Mouse (Mus musculus): ENCODE results near the gene Sfxn3. TPM values are rescaled to one million over a fixed set of nuclear protein-coding genes. Genes with fewer than 3 reads are reported as not detected.

Sfxn3 gene
- 27.9 TPM for polyA plus RNA-seq (2014; fragmentation: Illumina TruSeq; extraction: RNeasy Lipid Tissue Mini Kit (QIAGEN cat#74804); ENCODE audit: insufficient read depth, low read depth, low replicate concordance)

DNA sequence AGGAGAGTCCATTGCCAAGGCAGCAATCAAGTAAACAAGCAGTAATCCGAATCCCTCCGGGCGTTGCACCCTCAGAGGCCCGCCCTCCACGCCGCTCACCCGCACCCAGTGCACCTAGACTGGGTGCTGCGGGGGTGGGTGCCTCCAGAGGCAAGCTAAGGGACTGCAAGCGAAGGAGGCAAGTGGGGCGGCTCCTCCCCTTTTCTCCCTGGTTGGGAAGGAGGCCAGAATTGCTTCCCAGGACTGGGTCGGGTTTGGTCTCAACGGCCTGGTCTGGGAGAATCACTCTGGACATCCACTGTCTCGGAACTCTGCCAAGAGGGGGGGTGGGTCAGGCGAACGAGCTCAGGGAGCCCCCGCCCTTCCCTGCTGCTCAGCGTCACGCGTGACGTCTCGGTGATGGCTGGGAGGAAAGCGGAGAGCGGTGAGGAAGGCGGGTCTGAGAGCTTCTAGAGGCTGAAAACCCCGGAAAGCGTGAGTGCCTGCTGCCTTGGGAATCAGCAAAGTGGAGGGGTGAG, at the start of gene Sfxn3:
Gene Sfxn3 (plus strand): TSS at position 87 of the 518 bp plus-strand sequence.

DNA sequence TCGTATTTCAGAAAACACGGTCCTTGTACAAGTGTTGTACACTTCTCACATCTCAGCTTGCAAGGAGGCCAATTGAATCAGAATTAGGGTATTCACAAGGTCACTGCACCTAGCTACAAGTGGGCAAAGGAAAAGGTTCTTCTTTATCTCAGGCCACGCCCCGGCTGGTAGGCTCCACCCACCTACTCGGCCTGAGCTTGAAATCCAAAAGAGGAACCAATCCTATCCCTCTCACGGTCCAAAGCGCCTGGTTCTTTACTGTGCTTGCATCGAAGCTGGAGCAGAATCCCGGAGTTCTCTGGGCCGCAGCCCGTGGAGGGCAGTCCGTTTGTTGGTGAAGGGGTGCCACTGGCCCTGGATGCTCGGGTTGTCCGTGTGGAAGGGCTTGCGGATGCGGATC, 41.9 kb upstream of the Sfxn3 start, which contains the start of gene Twnk:
Gene Twnk (plus strand): TSS at position 220 of the 400 bp plus-strand sequence.

GRCm38 (mm10) chr19:45005957-45006712, 41.2 kb upstream of the Sfxn3 start, which contains the start of gene Mrpl43:
TSS of gene Mrpl43 (minus strand) at chr19:45006442.

DNA sequence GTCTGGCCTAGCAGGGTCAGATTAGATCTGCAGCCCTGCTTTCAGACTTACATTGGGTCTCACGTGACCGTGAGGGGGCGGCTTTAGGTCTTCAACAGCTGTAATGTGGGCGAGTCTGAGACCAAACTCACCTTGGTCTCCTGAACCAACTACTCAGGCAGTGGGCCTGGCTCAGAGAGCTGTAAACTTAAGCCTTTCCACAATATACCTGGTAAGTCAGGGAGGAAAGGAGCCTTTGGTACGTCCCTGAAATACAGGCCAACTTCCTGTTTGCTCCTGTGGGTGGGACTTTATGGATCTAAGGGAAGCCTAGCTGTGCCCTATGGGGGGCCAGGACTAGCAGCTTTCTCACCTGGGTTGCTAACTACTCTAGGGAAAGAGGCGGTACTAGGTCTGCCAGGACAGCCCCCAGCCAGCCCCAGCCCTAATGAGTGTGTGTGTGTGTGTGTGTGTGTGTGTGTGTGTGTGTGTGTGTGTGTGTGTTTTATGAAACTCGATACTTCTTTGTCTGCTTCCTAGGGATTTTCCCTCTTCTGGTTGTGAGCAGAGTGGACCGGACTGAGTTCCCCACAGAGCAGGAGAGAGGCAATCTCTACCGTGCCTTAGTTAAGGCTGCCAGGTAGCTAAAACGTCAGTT, 32.9 kb upstream of the Sfxn3 start, which contains the start of gene Lzts2:
Gene Lzts2 (plus strand): TSS at position 80 of the 637 bp plus-strand sequence.

GRCm38 (mm10) chr19:45045651-45046050, 1.7 kb upstream of the Sfxn3 start, which contains the start of gene Pdzd7:
TSS of gene Pdzd7 (minus strand) at chr19:45045717.

DNA sequence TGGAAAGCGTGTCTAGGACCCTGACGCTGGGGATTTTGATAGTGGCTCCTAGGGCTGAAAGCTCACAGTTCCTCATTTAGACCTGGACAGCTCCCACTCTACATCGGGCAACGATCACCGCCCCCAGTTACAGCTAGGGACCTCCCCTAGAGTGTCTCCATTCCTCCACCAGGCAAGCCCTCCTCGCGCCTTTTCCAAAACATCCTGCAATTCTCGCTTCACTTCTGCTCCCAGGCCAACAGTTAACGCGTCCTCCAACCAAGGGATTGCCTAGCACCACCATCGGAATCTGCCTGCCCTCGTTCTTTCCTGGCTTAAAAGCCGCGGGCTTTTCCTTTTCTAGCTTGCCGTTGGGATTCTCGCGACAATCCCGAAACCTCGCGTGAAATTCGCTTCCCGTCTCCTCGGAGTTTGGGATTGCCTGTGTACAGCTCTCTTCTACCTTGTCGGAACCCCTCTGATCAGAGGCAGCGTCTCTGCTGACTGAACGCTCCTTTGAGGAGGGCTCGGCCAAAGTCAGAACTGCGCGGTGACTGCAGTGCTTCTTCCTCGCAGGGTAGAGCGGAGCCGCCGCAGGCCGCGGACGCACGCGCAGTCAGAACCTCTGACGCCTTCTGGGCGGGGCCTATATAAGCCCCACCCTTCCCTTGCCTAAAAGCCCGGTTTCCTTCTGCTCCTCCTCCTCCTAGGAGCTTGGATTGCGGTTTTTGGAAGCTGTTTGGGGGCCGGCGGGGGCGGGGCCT, 27.4 kb downstream of the Sfxn3 start, which contains the start of gene Kazald1:
Gene Kazald1 (plus strand): TSS at position 662 of the 743 bp plus-strand sequence.

Other genes starting within 250 kb of the Sfxn3 start
- 5.6 TPM for gene Slf2, start 116.4 kb upstream of the Sfxn3 start, polyA plus RNA-seq (2014; fragmentation: Illumina TruSeq; extraction: RNeasy Lipid Tissue Mini Kit (QIAGEN cat#74804); ENCODE audit: insufficient read depth, low read depth, low replicate concordance)
- 0.51 TPM for gene Sema4g, start 58.4 kb upstream of the Sfxn3 start, polyA plus RNA-seq (2014; fragmentation: Illumina TruSeq; extraction: RNeasy Lipid Tissue Mini Kit (QIAGEN cat#74804); ENCODE audit: insufficient read depth, low read depth, low replicate concordance)
- gene Twnk, start 41.8 kb upstream of the Sfxn3 start, polyA plus RNA-seq (2014; fragmentation: Illumina TruSeq; extraction: RNeasy Lipid Tissue Mini Kit (QIAGEN cat#74804); ENCODE audit: insufficient read depth, low read depth, low replicate concordance), result 6.2 TPM
- gene Mrpl43, start 41.1 kb upstream of the Sfxn3 start, polyA plus RNA-seq (2014; fragmentation: Illumina TruSeq; extraction: RNeasy Lipid Tissue Mini Kit (QIAGEN cat#74804); ENCODE audit: insufficient read depth, low read depth, low replicate concordance), result 33.3 TPM
- gene Lzts2, start 33.1 kb upstream of the Sfxn3 start, polyA plus RNA-seq (2014; fragmentation: Illumina TruSeq; extraction: RNeasy Lipid Tissue Mini Kit (QIAGEN cat#74804); ENCODE audit: insufficient read depth, low read depth, low replicate concordance), result 32.7 TPM
- 0.10 TPM for gene Pdzd7, start 1.8 kb upstream of the Sfxn3 start, polyA plus RNA-seq (2014; fragmentation: Illumina TruSeq; extraction: RNeasy Lipid Tissue Mini Kit (QIAGEN cat#74804); ENCODE audit: insufficient read depth, low read depth, low replicate concordance)
- 13.9 TPM for gene Kazald1, start 27.7 kb downstream of the Sfxn3 start, polyA plus RNA-seq (2014; fragmentation: Illumina TruSeq; extraction: RNeasy Lipid Tissue Mini Kit (QIAGEN cat#74804); ENCODE audit: insufficient read depth, low read depth, low replicate concordance)
- not detected for gene Tlx1, start 103.2 kb downstream of the Sfxn3 start, polyA plus RNA-seq (2014; fragmentation: Illumina TruSeq; extraction: RNeasy Lipid Tissue Mini Kit (QIAGEN cat#74804); ENCODE audit: insufficient read depth, low read depth, low replicate concordance)
- not detected for gene Lbx1, start 188.3 kb downstream of the Sfxn3 start, polyA plus RNA-seq (2014; fragmentation: Illumina TruSeq; extraction: RNeasy Lipid Tissue Mini Kit (QIAGEN cat#74804); ENCODE audit: insufficient read depth, low read depth, low replicate concordance)